Mouse (Mus musculus) neural tube, embryonic 14.5 days (tissue): ENCODE measurements around the gene Fbxo40. TPM values are rescaled to one million over a fixed set of nuclear protein-coding genes. Genes with fewer than 3 reads are reported as not detected.

Source experiments
- ATAC-seq: fragments of 200-750 bp; cut with Nextera tagmentation; 2 replicates; pipeline ENCODE4 v1.8.0; 2017; ENCODE audit warnings: low read depth, mild to moderate bottlenecking, moderate TSS enrichment, moderate library complexity
- H3K27ac ChIP-seq: fragments of 300-500 bp; sonication (generic); 2 replicates; pipeline ENCODE4 v1.5.1; 2014; ENCODE audit warnings: low read depth, mild to moderate bottlenecking, control low read depth, low read length, moderate library complexity, mixed read lengths
- H3K27me3 ChIP-seq: fragments of 300-500 bp; sonication (generic); 2 replicates; pipeline ENCODE4 v1.6.1; 2014; ENCODE audit warnings: low read length; ENCODE audit not compliant: control insufficient read depth, insufficient read depth
- H3K36me3 ChIP-seq: fragments of 300-500 bp; sonication (generic); 2 replicates; pipeline ENCODE4 v1.6.1; 2014; ENCODE audit warnings: low read length, mixed read lengths; ENCODE audit not compliant: control insufficient read depth, insufficient read depth
- H3K4me1 ChIP-seq: fragments of 300-500 bp; sonication (generic); 2 replicates; pipeline ENCODE4 v1.6.1; 2014; ENCODE audit warnings: low read length; ENCODE audit not compliant: control insufficient read depth, insufficient read depth
- H3K4me2 ChIP-seq: fragments of 300-500 bp; sonication (generic); 2 replicates; pipeline ENCODE4 v1.6.1; 2014; ENCODE audit warnings: mild to moderate bottlenecking, low read depth, low read length, control low read depth
- H3K4me3 ChIP-seq: fragments of 300-500 bp; sonication (generic); 2 replicates; pipeline ENCODE4 v1.5.1; 2014; ENCODE audit warnings: low read depth, low read length, control low read depth, mixed read lengths
- H3K9ac ChIP-seq: fragments of 300-500 bp; sonication (generic); replicated peaks from 2 replicates; pipeline ENCODE4 v1.6.1; 2014; ENCODE audit warnings: low read depth, mild to moderate bottlenecking, control low read depth, low read length, mixed read lengths
- H3K9me3 ChIP-seq: fragments of 300-500 bp; sonication (generic); 2 replicates; pipeline ENCODE4 v1.6.1; 2016; ENCODE audit warnings: low read length; ENCODE audit not compliant: control insufficient read depth
- WGBS: fragments of 180-500 bp; shearing (Covaris S2); extraction: QIAGEN DNeasy Blood & Tissue Kit; methylation state at CpG from one replicate; pipeline ENCODE4 v1.1.7; 2014; 5-methylcytosine and 5-hydroxymethylcytosine counted together
- polyA plus RNA-seq: library from polyadenylated mRNA; unstranded; fragments of >200 nt; fragmentation: Nextera tagmentation; extraction: Ambion mirVana; gene quantifications from 2 replicates; pipeline ENCODE4 v1.2.1, GENCODE M21; 2014

Gene Fbxo40
- polyA plus RNA-seq: 0.10 TPM in 1 of 2 replicates, not detected in the other

- Histone ChIP-seq H3K9me3 (no peaks in the 10 kb centered on the region), H3K4me2 (no peak within 1 kb of the TSS), H3K9ac (no peak within 1 kb of the TSS), H3K36me3 (no peaks in the 10 kb centered on the region), H3K4me1 (no peaks in the 10 kb centered on the region), H3K27me3 (no peaks in the 10 kb centered on the region), H3K4me3 (no peak within 1 kb of the TSS), H3K27ac (no peak within 1 kb of the TSS)
- no peak for ATAC-seq
- whole genome bisulfite sequencing: 82% methylated on average over 18 of the region's 18 CpGs
These were observed at the start of gene Fbxo40 for GRCm38 (mm10) chr16:36989999-36990625. Gene Fbxo40, minus strand, starts transcription at chr16:36990467.

GRCm38 (mm10) chr16:37034751-37035150 lies 44.5 kb upstream of the Fbxo40 start:
- Histone ChIP-seq H3K36me3 (no peaks in the 10 kb centered on the region), H3K4me2 (no peak overlapping the region), H3K4me3 (no peak overlapping the region), H3K27me3 (no peaks in the 10 kb centered on the region), H3K4me1 (no peaks in the 10 kb centered on the region), H3K9me3 (no peaks in the 10 kb centered on the region), H3K9ac (no peak overlapping the region), H3K27ac (no peak overlapping the region)
- 94% methylated on average over 8 of the region's 8 CpGs for WGBS
- no peak for ATAC-seq

- 72% methylated on average over 3 of the region's 3 CpGs for WGBS
- H3K36me3 ChIP-seq: no peaks in the 10 kb centered on the region
- H3K27ac ChIP-seq: no peak overlapping the region
- no peak overlapping the region for H3K4me2 ChIP-seq
- no peaks in the 10 kb centered on the region for H3K4me1 ChIP-seq
- no peak overlapping the region for H3K9ac ChIP-seq
- ATAC-seq: no peak
- H3K9me3 ChIP-seq: no peaks in the 10 kb centered on the region
- H3K27me3 ChIP-seq: no peaks in the 10 kb centered on the region
- no peak overlapping the region for H3K4me3 ChIP-seq
These were observed 41.7 kb upstream of the Fbxo40 start for GRCm38 (mm10) chr16:37031996-37032395.

DNA sequence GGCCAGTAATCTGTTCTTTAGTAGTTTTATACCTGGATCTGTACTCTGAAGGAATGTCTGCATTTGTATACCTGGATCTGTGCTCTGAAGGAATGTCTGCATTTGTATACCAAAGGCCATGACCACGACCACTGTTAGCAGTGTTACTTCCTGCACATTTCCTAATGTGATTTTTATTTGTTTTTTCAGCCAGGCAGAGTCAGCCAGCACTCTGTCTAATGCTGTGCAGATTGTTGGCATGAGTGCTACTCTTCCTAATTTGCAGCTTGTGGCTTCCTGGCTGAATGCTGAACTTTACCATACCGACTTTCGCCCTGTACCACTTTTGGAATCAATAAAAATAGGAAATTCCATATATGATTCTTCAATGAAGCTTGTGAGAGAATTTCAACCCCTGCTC lies 37.3 kb upstream of the Fbxo40 start:
- H3K9ac ChIP-seq: no peak overlapping the region
- 88% methylated on average over 3 of the region's 3 CpGs for WGBS
- H3K27ac ChIP-seq: no peak overlapping the region
- H3K27me3 ChIP-seq: no peaks in the 10 kb centered on the region
- H3K4me2 ChIP-seq: no peak overlapping the region
- no peaks in the 10 kb centered on the region for H3K4me1 ChIP-seq
- no peak overlapping the region for H3K4me3 ChIP-seq
- no peaks in the 10 kb centered on the region for H3K36me3 ChIP-seq
- ATAC-seq: no peak
- H3K9me3 ChIP-seq: no peaks in the 10 kb centered on the region

DNA sequence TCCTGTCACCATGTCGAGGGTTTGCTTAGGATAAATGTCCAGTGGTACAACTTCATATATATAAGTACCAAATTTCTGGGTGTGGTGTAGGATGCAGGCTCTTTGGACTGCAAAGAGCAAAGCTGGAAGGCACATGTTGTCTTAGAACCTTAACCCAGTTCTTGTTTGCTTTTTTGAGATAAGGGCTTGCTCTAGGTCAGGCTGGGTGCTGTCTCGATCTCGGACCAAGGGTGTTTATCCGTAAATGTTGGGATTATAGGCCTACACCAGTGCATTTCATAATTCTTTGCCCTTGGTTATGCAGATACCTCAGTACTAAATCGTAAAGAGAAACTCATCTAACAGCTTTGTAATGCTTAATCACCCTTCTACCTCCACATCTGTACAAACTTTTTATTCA lies 22.1 kb upstream of the Fbxo40 start:
- Histone ChIP-seq H3K4me3 (peak overlapping the region; percentile 56), H3K27me3 (no peaks in the 10 kb centered on the region), H3K27ac (no peak overlapping the region), H3K9me3 (no peaks in the 10 kb centered on the region), H3K36me3 (no peaks in the 10 kb centered on the region), H3K9ac (peak overlapping the region; percentile 37; the same call in 1 of the 2 replicates), H3K4me2 (peak overlapping the region; percentile 85), H3K4me1 (peaks cover 7% of the 10 kb centered on the region)
- ATAC-seq: no peak
- WGBS: 69% methylated on average over 5 of the region's 5 CpGs

DNA sequence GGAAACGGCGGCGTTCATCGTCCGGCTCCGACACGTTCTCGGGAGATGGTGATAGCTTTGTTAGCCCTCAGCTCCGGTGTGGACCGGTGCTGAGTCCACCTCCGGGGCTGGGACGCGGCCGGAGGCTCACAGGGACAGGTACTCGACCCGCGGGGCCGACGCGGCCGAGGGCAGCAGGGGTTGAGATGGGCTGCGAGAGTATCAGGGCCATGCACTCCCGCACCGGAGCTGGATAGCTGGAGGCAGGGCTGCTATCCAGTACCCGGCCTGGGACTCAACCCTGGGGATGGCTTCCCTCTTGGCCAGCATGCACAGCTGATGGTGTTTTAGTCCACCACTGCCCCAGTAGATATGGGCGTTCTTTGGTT lies 21.6 kb upstream of the Fbxo40 start:
- Histone ChIP-seq H3K4me1 (peaks cover 7% of the 10 kb centered on the region), H3K9ac (peak overlapping the region; percentile 37), H3K36me3 (no peaks in the 10 kb centered on the region), H3K27me3 (no peaks in the 10 kb centered on the region), H3K9me3 (no peaks in the 10 kb centered on the region), H3K27ac (no peak overlapping the region), H3K4me2 (peak overlapping the region; percentile 85), H3K4me3 (peak overlapping the region; percentile 56)
- WGBS: under 1% methylated on average over 26 of the region's 26 CpGs
- peak; percentile 69 for ATAC-seq

GRCm38 (mm10) chr16:37011061-37011921 lies 21.0 kb upstream of the Fbxo40 start, which contains the start of gene Polq:
Gene Polq, plus strand, starts transcription at chr16:37011786.
- Histone ChIP-seq H3K27ac (no peak within 1 kb of the TSS), H3K9me3 (no peaks in the 10 kb centered on the region), H3K4me3 (peak within 1 kb of the TSS; percentile 56), H3K4me2 (peak within 1 kb of the TSS; percentile 85), H3K9ac (peak within 1 kb of the TSS; percentile 37), H3K27me3 (no peaks in the 10 kb centered on the region), H3K4me1 (peaks cover 7% of the 10 kb centered on the region), H3K36me3 (no peaks in the 10 kb centered on the region)
- WGBS: 5% methylated on average over 30 of the region's 30 CpGs
- peak; percentile 99 for ATAC-seq

GRCm38 (mm10) chr16:37010370-37010769 lies 20.1 kb upstream of the Fbxo40 start:
- Histone ChIP-seq H3K9ac (no peak overlapping the region), H3K36me3 (no peaks in the 10 kb centered on the region), H3K27me3 (no peaks in the 10 kb centered on the region), H3K4me2 (no peak overlapping the region), H3K4me3 (no peak overlapping the region), H3K4me1 (peaks cover 7% of the 10 kb centered on the region), H3K9me3 (no peaks in the 10 kb centered on the region), H3K27ac (no peak overlapping the region)
- ATAC-seq: peak; percentile 41; the same call in 1 of the 2 replicates
- WGBS: 59% methylated on average over 4 of the region's 4 CpGs

GRCm38 (mm10) chr16:37009262-37009661 lies 19.0 kb upstream of the Fbxo40 start:
- 79% methylated on average over 6 of the region's 6 CpGs for WGBS
- no peaks in the 10 kb centered on the region for H3K27me3 ChIP-seq
- H3K4me3 ChIP-seq: no peak overlapping the region
- no peak overlapping the region for H3K9ac ChIP-seq
- H3K27ac ChIP-seq: no peak overlapping the region
- peaks cover 7% of the 10 kb centered on the region for H3K4me1 ChIP-seq
- no peaks in the 10 kb centered on the region for H3K36me3 ChIP-seq
- ATAC-seq: no peak
- no peaks in the 10 kb centered on the region for H3K9me3 ChIP-seq
- H3K4me2 ChIP-seq: no peak overlapping the region
